20 mouse cellular contexts compared by ENCODE assay signal in genomic region chr3:144974945-144975344, GRCm38 (mm10). TPM values are rescaled to one million over a fixed set of nuclear protein-coding genes. Genes with fewer than 3 reads are reported as not detected.
DNase-seq lines count a peak whose midpoint lies in the region; TF ChIP-seq lines count a peak whose summit lies in the region.
"Had no signal": no experiment of that assay in that cellular context is flagged by ENCODE, and none has a peak within 500 bp of the region (broad histone marks: within the 10 kb centered on the region; RNA-seq: fewer than 3 reads in every experiment).

Clca4a (minus strand) TSS chr3:144975045.

- H3K27me3 ChIP-seq in small intestine, adult 2 months (ENCODE audit: control insufficient read depth, insufficient read depth, low read length), result no peaks in the 10 kb centered on the region
- H3K27me3 ChIP-seq: CH12.LX, Patski had no signal

- no peak for DNase-seq in large intestine, adult 2 months (ENCODE audit: low read depth, low spot score)
- DNase-seq in thymus, postnatal 14 days, result no peak
- no peak for DNase-seq in spleen, postnatal 4 days (ENCODE audit: low spot score in 2 of 2)
- DNase-seq: adrenal gland, adult 2 months; adrenal gland, adult 8-10 months; adrenal gland, postnatal 10 days; adrenal gland, postnatal 14 days; adrenal gland, postnatal 25 days; adrenal gland, postnatal 36 days; B cell, adult 2 months; cerebellum, adult 11 months; cerebellum, adult 11-12 months; cerebellum, adult 18-20 months had no signal

- 0 out of 2 replicates have a peak within 1 kb of the TSS, but pooled peaks have one; percentile 22 for H3K27ac ChIP-seq in small intestine, adult 2 months (ENCODE audit: insufficient read depth, low read depth, low read length)

- no peak for TF ChIP-seq CTCF in small intestine, adult 2 months (IDR thresholded peaks at IDR 0.05; ENCODE audit: extremely low read depth, insufficient read length, insufficient replicate concordance, low read depth, low read length)

- H3K4me1 ChIP-seq in small intestine, adult 2 months (ENCODE audit: control insufficient read depth, insufficient read depth, insufficient read length, low read length), result no peaks in the 10 kb centered on the region

- H3K36me3 ChIP-seq in small intestine, adult 2 months (ENCODE audit: control insufficient read depth, insufficient read depth, low read length), result no peaks in the 10 kb centered on the region; the same call in 1 of the 2 replicates
- H3K36me3 ChIP-seq: G1E had no signal

- H3K4me3 ChIP-seq in small intestine, adult 2 months (ENCODE audit: low read depth, low read length), result peak within 1 kb of the TSS; percentile 19; the same call in 1 of the 2 replicates

- peak; percentile 43; the same call in 1 of the 2 replicates for TF ChIP-seq POLR2A in small intestine, adult 2 months (IDR thresholded peaks at IDR 0.05; ENCODE audit: low read depth, low read length)

RNA-seq across cellular contexts. Expression of gene Clca4a, which starts in this region (rescaled TPM):
- polyA plus RNA-seq in large intestine, adult 2 months (2012; rRNA removed), result 102 and 252 TPM in 2 replicates
- polyA plus RNA-seq in small intestine, adult 2 months (2012; rRNA removed), result 8.9 and 175 TPM in 2 replicates
- polyA plus RNA-seq: activated CD4-positive, CD25-positive, alpha-beta regulatory T cell, adult 4 months; adrenal gland, adult 2 months; brain, embryonic 14.5 days; CD4-positive, CD25-positive, alpha-beta regulatory T cell, adult 4 months; G1E had no signal
